Mouse (Mus musculus) adrenal gland, postnatal 10 days (tissue): ENCODE data around the gene Mrps18a. TPM values are rescaled to one million over a fixed set of nuclear protein-coding genes. Genes with fewer than 3 reads are reported as not detected.

Experiments
- total RNA-seq, 2 experiments: library from RNA; stranded (reverse); gene quantifications; 2 replicates each; pipeline ENCODE4 v1.2.3; 2021

Mrps18a gene
- total RNA-seq, 2 experiments from 2014 or later, result 100.0 to 108 TPM

Other genes with a start within 250 kb of the Mrps18a start
- 100 to 1,000 TPM; 305 to 366 TPM for gene Vegfa, start 78.6 kb upstream of the Mrps18a start, total RNA-seq
- gene Rsph9, start 33.2 kb downstream of the Mrps18a start, total RNA-seq, result 1 to 10 TPM; 5.0 to 6.3 TPM
- 10 to 100 TPM; 14.1 to 15.0 TPM for gene Mad2l1bp, start 42.6 kb downstream of the Mrps18a start, total RNA-seq
- 10 to 100 TPM; 66.5 to 94.0 TPM for gene Gtpbp2, start 50.0 kb downstream of the Mrps18a start, total RNA-seq
- gene Polh, start 91.7 kb downstream of the Mrps18a start, total RNA-seq, result 10 to 100 TPM; 25.5 to 31.4 TPM
- 10 to 100 TPM; 43.6 to 48.5 TPM for gene Xpo5, start 91.8 kb downstream of the Mrps18a start, total RNA-seq
- gene Polr1c, start 137.1 kb downstream of the Mrps18a start, total RNA-seq, result 10 to 100 TPM; 68.3 to 72.3 TPM
- 100 to 1,000 TPM; 105 to 121 TPM for gene Yipf3, start 137.1 kb downstream of the Mrps18a start, total RNA-seq
- 1 to 10 TPM; 3.4 to 3.8 TPM for gene Lrrc73, start 142.5 kb downstream of the Mrps18a start, total RNA-seq
- gene Tjap1, start 172.0 kb downstream of the Mrps18a start, total RNA-seq, result 10 to 100 TPM; 42.0 to 52.6 TPM
- gene Dlk2, start 186.4 kb downstream of the Mrps18a start, total RNA-seq, result 1 to 10 TPM in 1 of 2 experiments, under 1 TPM in 1; 0.78 to 1.3 TPM
- gene Abcc10, start 217.4 kb downstream of the Mrps18a start, total RNA-seq, result 10 to 100 TPM in 1 of 2 experiments, 1 to 10 TPM in 1; 8.2 to 14.2 TPM